Mouse (Mus musculus): ENCODE results near the gene Pax8. TPM values are rescaled to one million over a fixed set of nuclear protein-coding genes. Genes with fewer than 3 reads are reported as not detected.

Pax8 gene
- 0.52 and 1.6 TPM in 2 replicates for polyA plus RNA-seq (2016; fragmentation: Nextera tagmentation; extraction: Ambion mirVana)

DNA sequence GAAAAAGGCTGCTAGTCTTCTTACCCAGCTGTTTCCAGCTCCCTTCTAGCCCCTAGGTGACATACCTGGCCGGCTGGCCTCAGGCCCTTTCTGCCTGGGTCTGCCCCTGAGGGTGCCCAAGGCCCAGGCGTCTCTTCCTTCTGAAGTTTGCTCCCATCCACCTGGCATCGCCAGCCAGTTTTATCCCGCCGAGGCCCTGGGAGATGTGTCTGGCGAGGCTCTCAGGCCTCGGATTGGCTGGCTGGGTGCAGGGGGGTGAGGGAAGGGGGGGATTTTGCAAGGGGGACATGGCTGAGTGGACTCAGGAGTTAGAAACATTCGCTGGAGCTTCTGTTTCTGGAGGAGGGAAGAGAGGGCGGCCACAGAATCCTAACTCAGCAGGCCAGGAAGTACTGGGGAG, at the start of gene Pax8:
Pax8 (minus strand) TSS at position 180 of the 400 bp plus-strand sequence.
- Histone ChIP-seq H3K4me3 (peak within 1 kb of the TSS; percentile 51), H3K9me3 (no peaks in the 10 kb centered on the region), H3K4me1 (peaks cover 17% of the 10 kb centered on the region), H3K27me3 (ENCODE audit: insufficient read depth, poor library complexity, severe bottlenecking) (peaks cover 91% of the 10 kb centered on the region), H3K36me3 (no peaks in the 10 kb centered on the region), H3K27ac (no peak within 1 kb of the TSS)
- DNase-seq (ENCODE audit: low spot score): no peak
- 12% methylated on average over 9 of the region's 9 CpGs for WGBS

DNA sequence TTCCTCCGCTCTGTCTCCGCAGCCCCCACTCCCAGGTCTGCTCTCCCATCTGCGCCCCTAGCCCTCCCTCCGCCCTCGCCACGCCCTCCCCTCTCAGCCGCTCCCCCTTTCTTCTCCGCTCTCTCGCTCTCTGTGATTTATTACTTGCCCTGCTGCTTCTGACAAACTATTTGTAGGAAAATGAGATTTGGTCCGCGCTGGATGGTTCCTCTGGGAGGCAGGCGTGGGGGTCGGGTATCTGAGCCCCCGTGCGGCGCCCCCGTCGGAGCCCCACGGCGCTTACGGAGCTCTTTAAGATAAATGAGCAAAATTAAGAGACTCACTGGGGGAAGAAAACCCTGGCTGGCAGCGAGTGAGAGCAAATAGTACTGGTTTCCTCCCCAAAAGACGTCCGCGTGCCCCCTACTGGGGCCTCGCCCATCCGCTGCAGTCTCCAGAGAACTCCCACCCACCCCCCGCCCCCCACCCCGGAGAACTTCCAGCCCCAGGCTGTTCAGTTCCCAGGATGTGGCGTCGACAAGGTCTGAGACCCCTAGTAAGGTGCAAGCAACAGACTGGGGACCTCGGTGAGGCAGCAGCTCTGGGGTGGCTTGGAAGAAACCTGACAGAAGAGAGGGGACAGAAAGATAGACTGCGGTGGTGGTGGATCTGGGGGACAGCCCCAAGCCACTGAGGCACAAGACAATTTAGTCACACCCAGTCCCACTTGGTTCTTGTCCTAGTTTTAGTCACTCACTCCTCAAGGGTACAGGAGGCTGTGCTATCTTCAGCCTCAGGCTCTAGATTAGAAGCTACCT, 46.2 kb upstream of the Pax8 start:
- H3K4me3 ChIP-seq: peak overlapping the region; percentile 66
- H3K27ac ChIP-seq: peak overlapping the region; percentile 76
- H3K9me3 ChIP-seq: no peaks in the 10 kb centered on the region
- peak; percentile 77 for DNase-seq (ENCODE audit: low spot score)
- peaks cover 21% of the 10 kb centered on the region for H3K4me1 ChIP-seq
- H3K36me3 ChIP-seq: no peaks in the 10 kb centered on the region
- WGBS: under 1% methylated on average over 33 of the region's 33 CpGs
- H3K27me3 ChIP-seq (ENCODE audit: insufficient read depth, poor library complexity, severe bottlenecking): peaks cover 4% of the 10 kb centered on the region; the same call in 1 of the 2 replicates

DNA sequence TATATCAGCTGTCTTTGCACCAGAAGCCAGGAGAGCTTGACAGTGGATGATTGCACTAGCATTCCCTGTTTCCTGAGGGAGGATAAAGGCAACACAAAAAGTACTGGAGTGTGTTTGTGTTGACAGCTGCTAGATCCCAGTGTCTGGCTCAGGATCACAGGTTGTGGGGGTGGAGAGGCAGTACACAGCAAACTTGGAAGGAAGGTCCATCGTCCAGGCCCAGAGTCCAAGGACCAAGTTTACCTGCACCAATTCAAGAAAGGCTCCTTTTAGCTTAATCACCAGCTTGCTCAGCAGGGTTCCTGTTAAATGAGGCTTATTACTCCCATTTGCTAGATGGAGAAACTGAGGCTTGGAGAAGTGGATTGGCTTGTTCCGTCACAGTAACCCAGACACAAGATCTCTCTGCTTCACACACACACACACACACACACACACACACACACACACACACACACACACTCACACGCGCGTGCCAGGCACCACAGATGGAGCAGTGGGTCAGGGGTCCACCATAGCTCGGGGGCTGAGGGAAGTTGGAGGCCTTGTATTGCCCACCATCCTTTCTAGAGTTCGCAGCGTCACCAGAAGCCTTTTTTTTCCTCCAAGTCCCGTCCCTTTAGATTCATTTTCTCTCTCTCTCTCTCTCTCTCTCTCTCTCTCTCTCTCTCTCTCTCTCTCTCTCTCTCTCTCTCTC, 45.3 kb upstream of the Pax8 start:
- peak overlapping the region; percentile 76 for H3K27ac ChIP-seq
- no peak for DNase-seq (ENCODE audit: low spot score)
- H3K36me3 ChIP-seq: no peaks in the 10 kb centered on the region
- peak overlapping the region; percentile 66 for H3K4me3 ChIP-seq
- 36% methylated on average over 9 of the region's 9 CpGs for WGBS
- H3K4me1 ChIP-seq: peaks cover 21% of the 10 kb centered on the region
- peaks cover 4% of the 10 kb centered on the region; the same call in 1 of the 2 replicates for H3K27me3 ChIP-seq (ENCODE audit: insufficient read depth, poor library complexity, severe bottlenecking)
- H3K9me3 ChIP-seq: no peaks in the 10 kb centered on the region

DNA sequence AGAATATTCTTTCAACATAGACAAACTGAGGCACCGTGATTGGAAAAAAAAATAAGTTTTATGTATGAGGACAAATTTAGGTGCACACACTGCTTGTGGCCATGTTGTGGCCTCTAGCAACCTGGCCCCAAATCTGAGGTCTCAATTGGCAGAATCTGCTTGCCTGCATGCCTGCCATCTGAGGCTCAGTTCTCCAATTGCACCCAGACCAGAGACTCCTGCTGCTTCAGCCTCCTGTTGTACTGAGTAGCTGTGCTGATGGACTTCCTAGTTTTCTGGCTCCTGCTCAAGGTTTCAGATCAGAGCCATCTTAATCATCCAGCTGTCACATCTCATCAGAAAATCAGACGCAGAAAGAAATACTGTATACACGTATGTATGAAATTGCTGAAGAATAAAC, 41.5 kb upstream of the Pax8 start:
- peaks cover 4% of the 10 kb centered on the region; the same call in 1 of the 2 replicates for H3K27me3 ChIP-seq (ENCODE audit: insufficient read depth, poor library complexity, severe bottlenecking)
- H3K9me3 ChIP-seq: no peaks in the 10 kb centered on the region
- WGBS: 81% methylated on average over 3 of the region's 3 CpGs
- H3K36me3 ChIP-seq: no peaks in the 10 kb centered on the region
- no peak overlapping the region for H3K4me3 ChIP-seq
- peaks cover 17% of the 10 kb centered on the region for H3K4me1 ChIP-seq
- DNase-seq (ENCODE audit: low spot score): no peak
- H3K27ac ChIP-seq: no peak overlapping the region

DNA sequence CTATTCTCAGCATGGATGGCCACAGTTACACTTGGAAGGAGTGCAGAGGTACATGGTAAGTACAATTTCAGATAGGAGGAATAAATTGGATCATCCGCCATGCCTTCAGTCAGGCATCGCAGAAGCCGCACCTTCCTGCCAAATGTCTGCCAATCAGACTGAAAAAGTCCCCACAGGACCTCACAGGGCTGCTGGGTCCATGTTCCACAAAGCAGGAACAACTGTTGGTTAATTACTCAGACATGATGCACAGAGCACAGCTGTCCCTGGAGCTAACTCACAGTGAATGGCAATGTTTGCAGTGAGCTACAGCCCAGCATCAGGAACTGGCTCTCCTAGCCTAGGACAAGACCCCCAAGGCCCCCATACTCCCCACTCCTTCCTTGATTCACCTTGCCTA, 32.0 kb upstream of the Pax8 start:
- no peak overlapping the region for H3K4me3 ChIP-seq
- H3K4me1 ChIP-seq: peaks cover 8% of the 10 kb centered on the region
- WGBS: 90% methylated on average over 3 of the region's 3 CpGs
- no peak for DNase-seq (ENCODE audit: low spot score)
- H3K9me3 ChIP-seq: no peaks in the 10 kb centered on the region
- H3K27me3 ChIP-seq (ENCODE audit: insufficient read depth, poor library complexity, severe bottlenecking): no peaks in the 10 kb centered on the region
- no peak overlapping the region for H3K27ac ChIP-seq
- H3K36me3 ChIP-seq: no peaks in the 10 kb centered on the region

DNA sequence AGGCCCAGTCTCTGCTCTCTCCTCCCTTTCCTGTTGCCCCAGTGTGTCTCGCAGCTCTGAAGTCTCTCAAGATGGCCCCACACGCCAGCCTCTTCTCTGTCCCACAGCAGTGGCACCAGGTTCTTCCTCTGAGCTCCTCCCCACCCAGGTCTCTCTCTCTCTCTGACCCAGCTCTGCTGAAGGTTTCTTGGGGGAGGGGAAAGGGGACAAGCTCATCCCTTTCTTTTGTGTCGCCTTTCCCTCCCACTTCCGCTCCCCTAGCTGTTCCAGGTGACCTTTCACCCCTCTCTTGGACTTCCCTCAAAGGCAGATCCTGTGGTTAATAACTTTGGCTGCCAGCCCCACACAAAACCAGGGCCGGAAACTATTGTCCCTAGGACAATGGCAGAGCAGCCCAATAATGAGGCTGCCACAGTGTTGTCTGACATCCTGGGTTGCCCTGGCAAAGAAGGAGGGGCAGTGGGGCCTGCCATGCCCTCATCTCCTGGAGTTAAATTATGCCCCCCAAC, 27.6 kb upstream of the Pax8 start:
- no peak overlapping the region; the same call in 1 of the 2 replicates for H3K27ac ChIP-seq
- H3K9me3 ChIP-seq: no peaks in the 10 kb centered on the region
- H3K4me1 ChIP-seq: peaks cover 8% of the 10 kb centered on the region
- 55% methylated on average over 5 of the region's 5 CpGs for WGBS
- DNase-seq (ENCODE audit: low spot score): no peak
- H3K27me3 ChIP-seq (ENCODE audit: insufficient read depth, poor library complexity, severe bottlenecking): no peaks in the 10 kb centered on the region; the same call in 1 of the 2 replicates
- no peak overlapping the region for H3K4me3 ChIP-seq
- H3K36me3 ChIP-seq: no peaks in the 10 kb centered on the region

DNA sequence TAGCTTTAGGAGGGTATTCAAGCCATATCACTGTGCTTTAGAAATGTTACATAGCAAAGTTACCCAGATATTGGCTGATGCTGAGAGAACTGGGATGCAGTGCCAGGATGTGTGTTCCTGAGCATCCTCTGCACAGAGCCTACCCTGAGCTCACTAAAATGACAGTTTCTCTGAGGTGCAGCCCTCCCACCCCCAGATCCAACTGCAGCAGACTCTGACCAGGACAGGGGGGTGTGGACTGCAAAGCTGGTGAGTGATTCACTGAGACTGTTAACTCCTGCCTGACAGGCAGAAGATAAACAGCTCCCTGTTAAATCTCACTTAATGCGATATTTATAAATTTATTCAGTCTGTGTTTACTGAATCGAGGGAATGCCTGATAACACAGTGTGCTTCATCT, 25.5 kb upstream of the Pax8 start:
- peaks cover 8% of the 10 kb centered on the region for H3K4me1 ChIP-seq
- H3K27me3 ChIP-seq (ENCODE audit: insufficient read depth, poor library complexity, severe bottlenecking): no peaks in the 10 kb centered on the region; the same call in 1 of the 2 replicates
- H3K27ac ChIP-seq: no peak overlapping the region
- no peak for DNase-seq (ENCODE audit: low spot score)
- 46% methylated on average over 2 of the region's 2 CpGs for WGBS
- no peaks in the 10 kb centered on the region for H3K9me3 ChIP-seq
- H3K36me3 ChIP-seq: no peaks in the 10 kb centered on the region
- no peak overlapping the region for H3K4me3 ChIP-seq

DNA sequence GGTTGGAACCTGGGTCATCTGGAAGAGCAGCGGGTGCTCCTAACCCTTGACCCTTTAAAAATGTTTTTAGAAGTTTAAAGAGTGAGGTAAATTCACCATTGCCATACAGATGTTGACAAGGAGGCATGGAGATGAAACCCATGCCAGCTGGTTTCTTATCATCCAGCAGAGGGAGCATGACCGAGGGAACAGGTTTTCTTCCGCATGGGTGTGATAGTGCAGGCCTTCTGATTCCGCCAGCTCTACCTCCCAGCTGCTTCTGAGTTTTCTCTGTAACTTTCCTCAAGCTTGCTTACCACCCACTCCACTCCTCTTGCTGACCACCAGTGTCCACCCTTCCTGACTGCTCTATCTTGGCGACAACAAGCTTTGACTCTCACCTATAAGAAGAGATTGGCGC, 15.2 kb upstream of the Pax8 start:
- H3K4me1 ChIP-seq: no peaks in the 10 kb centered on the region
- no peaks in the 10 kb centered on the region; the same call in 1 of the 2 replicates for H3K27me3 ChIP-seq (ENCODE audit: insufficient read depth, poor library complexity, severe bottlenecking)
- 30% methylated on average over 6 of the region's 6 CpGs for WGBS
- H3K9me3 ChIP-seq: no peaks in the 10 kb centered on the region
- DNase-seq (ENCODE audit: low spot score): no peak
- H3K36me3 ChIP-seq: no peaks in the 10 kb centered on the region
- no peak overlapping the region for H3K27ac ChIP-seq
- H3K4me3 ChIP-seq: no peak overlapping the region

DNA sequence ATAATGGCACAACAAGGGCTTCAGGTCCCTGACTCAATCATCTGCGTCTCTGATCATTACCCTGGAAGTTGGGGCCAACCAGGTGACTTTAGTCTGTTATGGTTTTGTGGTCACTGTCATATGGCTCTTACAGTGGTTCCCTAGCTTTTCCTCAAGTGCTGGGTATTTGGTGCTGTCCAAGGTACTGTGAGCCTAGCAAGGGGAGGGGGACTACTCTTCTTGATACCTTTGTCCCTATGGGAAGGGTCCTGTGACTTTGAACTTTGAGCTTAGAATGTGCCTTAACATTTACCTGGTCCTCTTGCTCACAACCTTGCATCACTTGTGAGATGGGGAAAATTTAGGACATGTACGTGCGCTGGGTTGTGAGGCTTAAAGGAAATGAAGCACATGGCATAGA, 13.3 kb upstream of the Pax8 start:
- no peaks in the 10 kb centered on the region for H3K36me3 ChIP-seq
- no peak overlapping the region for H3K27ac ChIP-seq
- no peaks in the 10 kb centered on the region for H3K9me3 ChIP-seq
- no peak overlapping the region for H3K4me3 ChIP-seq
- 44% methylated on average over 3 of the region's 3 CpGs for WGBS
- DNase-seq (ENCODE audit: low spot score): no peak
- H3K4me1 ChIP-seq: no peaks in the 10 kb centered on the region
- H3K27me3 ChIP-seq (ENCODE audit: insufficient read depth, poor library complexity, severe bottlenecking): no peaks in the 10 kb centered on the region; the same call in 1 of the 2 replicates

DNA sequence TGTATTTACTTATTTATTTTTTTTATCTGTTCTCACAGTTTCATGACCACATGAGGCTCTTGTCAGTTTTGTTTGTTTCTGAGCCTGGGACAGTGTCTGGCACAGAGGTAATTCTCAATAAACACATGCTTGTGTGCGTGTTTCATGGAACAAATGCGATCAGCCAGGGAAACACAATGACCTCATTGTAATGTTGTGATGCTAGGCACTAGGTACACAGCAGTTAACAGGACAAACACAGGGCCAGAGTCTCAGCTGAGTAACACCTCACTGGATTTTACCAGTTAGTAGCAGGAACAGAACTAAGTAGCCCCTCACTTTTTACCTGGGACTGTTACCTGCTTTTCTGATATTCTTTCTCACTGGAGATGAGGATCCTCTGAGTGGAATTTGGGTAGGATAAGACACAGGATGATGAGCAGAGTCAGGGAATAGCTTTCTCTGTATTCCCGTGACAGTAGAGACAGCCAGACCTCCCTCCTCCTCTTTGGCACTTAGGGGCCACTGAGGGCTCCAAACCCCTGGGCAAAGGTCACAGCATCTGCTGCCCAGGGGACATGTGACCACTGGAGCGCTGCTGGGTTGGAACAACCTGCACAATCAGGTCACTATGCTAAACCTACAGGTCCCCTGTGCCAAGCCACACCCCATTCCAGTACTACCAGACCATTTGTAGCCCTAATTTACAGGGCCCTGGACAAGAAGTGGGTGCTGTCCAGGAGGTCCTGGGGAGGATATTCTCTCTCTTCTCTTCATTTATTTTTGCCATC, 11.8 kb upstream of the Pax8 start:
- Histone ChIP-seq H3K27me3 (ENCODE audit: insufficient read depth, poor library complexity, severe bottlenecking) (no peaks in the 10 kb centered on the region; the same call in 1 of the 2 replicates), H3K4me1 (no peaks in the 10 kb centered on the region), H3K27ac (no peak overlapping the region), H3K36me3 (no peaks in the 10 kb centered on the region), H3K4me3 (no peak overlapping the region), H3K9me3 (no peaks in the 10 kb centered on the region)
- no peak for DNase-seq (ENCODE audit: low spot score)
- 66% methylated on average over 4 of the region's 4 CpGs for WGBS

DNA sequence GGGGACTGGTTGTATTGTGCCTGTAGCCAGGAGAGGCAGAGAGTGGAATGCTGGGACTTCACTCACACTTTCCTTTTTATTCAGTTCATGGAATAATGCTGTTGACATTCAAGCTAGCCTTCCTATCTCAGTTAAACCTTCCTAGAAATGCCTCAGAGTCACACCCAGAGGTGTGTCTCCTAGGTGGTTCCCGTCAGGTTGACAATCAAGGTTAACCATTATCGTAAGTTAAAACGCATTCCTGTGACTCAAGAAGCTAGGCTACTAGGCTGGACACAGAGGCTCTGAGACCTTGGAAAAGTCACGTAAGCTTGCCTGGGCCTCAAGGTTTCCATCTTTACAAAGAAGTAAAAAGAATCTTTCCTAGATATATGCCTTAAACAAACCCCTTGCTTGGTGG, 10.0 kb upstream of the Pax8 start:
- Histone ChIP-seq H3K27me3 (ENCODE audit: insufficient read depth, poor library complexity, severe bottlenecking) (peaks cover 6% of the 10 kb centered on the region; the same call in 1 of the 2 replicates), H3K27ac (no peak overlapping the region), H3K36me3 (no peaks in the 10 kb centered on the region), H3K4me3 (no peak overlapping the region), H3K9me3 (no peaks in the 10 kb centered on the region), H3K4me1 (no peaks in the 10 kb centered on the region)
- WGBS: 89% methylated on average over 4 of the region's 4 CpGs
- no peak for DNase-seq (ENCODE audit: low spot score)

DNA sequence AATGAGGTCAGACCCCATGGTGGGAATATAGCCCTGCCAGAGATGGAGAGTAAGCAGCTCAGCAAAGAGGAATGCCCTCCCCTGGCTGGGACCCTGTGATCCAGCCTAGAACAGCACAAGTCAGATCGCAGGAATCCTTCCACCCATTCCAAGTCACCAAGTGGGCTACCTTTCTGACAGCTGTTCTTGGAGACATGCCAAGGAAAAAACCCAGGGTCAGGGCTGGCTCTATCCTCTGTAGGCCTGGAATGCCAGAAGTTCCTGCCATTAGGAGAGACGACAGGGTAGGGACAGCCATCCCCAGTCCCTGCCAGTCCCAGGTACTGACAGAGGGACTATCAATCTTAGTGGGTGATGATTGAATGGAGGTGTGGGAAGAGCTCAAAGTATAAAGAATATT, 4.5 kb upstream of the Pax8 start:
- H3K36me3 ChIP-seq: no peaks in the 10 kb centered on the region
- WGBS: 49% methylated on average over 2 of the region's 2 CpGs
- H3K4me1 ChIP-seq: 0 out of 2 replicates have a peak, but pooled peaks cover 4% of the 10 kb centered on the region
- no peak overlapping the region for H3K27ac ChIP-seq
- DNase-seq (ENCODE audit: low spot score): no peak
- H3K27me3 ChIP-seq (ENCODE audit: insufficient read depth, poor library complexity, severe bottlenecking): peaks cover 54% of the 10 kb centered on the region
- H3K9me3 ChIP-seq: no peaks in the 10 kb centered on the region
- no peak overlapping the region for H3K4me3 ChIP-seq
